Mouse (Mus musculus) testis, adult 2 months (tissue): Measurements from ENCODE around the gene Pld2.

Experiments
- CTCF ChIP-seq: fragments of 200-500 bp; IDR thresholded peaks from 2 replicates; pipeline ENCODE4 v1.5.1; 2012; ENCODE audit warnings: low read depth, mild to moderate bottlenecking, inconsistent platforms, low read length, moderate library complexity; ENCODE audit not compliant: control insufficient read depth, insufficient read depth, insufficient replicate concordance
- POLR2A ChIP-seq: fragments of 200-500 bp; IDR thresholded peaks from 2 replicates; pipeline ENCODE4 v1.6.1; 2012; ENCODE audit warnings: low read depth, mild to moderate bottlenecking, inconsistent platforms, low read length, moderate library complexity; ENCODE audit not compliant: control insufficient read depth

DNA sequence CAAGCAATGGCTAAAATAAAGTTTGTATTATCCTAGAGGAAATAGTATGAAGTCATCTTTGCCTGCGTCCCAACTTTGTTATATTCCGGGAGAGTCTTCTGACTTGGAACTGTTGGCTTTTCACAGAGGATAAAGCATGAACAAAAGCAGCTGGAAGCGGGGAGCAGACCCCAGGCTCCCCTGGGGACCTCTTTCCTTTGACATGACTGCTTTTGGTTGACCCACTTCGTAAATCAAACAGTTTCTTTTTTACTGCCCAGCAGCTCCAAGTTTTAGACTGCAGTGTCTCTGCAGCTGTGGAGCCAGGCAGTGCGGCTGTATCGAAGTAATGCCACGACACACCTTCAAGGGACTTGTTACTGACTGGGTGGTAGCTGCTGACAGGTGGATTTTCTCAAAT is 26.7 kb downstream of the Pld2 start:
- no peak for TF ChIP-seq CTCF
- TF ChIP-seq POLR2A: no peak
